Mouse (Mus musculus) megakaryocyte progenitor cell, adult 5-6 weeks (primary cell): ENCODE measurements around the gene Xxylt1. TPM values are rescaled to one million over a fixed set of nuclear protein-coding genes. Genes with fewer than 3 reads are reported as not detected.

Source experiments
- ATAC-seq: replicated peaks from 2 replicates; pipeline ENCODE4 v1.8.0; 2016; ENCODE audit warnings: mild to moderate bottlenecking, moderate TSS enrichment, inconsistent platforms; ENCODE audit not compliant: poor library complexity
- total RNA-seq, 2 experiments: library from RNA; stranded (forward) in 1 of 2; stranded (reverse) in 1 of 2; fragments of 157-497, 149-512 nt in 1 of 2; fragments of 200-1000 nt in 1 of 2; gene quantifications; 2 replicates each; pipeline versions ENCODE4 v1.2.3 to v1.2.4; 2015 to 2017

Gene Xxylt1
- total RNA-seq, 2 experiments from 2014 or later = 14.5 to 17.0 TPM

DNA sequence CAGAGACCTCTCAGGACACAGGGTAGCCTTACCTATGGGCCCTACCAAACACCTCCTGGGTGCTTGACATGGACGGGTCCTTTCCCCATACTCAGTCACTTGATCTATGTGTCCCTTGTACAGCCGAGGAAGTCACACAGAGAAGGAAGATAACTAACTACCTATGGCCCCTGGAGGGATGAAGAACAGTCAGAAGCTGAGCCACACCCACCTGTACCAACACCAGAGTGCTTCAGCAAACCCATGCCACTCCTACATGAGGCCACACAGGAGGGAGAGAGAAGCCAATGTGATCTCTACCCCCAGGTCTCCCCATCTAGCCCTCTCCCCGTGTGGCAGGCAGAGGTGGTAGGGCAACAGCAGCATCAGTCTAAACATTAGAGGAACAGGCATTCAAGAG is 18.3 kb downstream of the Xxylt1 start:
- no peak for ATAC-seq

DNA sequence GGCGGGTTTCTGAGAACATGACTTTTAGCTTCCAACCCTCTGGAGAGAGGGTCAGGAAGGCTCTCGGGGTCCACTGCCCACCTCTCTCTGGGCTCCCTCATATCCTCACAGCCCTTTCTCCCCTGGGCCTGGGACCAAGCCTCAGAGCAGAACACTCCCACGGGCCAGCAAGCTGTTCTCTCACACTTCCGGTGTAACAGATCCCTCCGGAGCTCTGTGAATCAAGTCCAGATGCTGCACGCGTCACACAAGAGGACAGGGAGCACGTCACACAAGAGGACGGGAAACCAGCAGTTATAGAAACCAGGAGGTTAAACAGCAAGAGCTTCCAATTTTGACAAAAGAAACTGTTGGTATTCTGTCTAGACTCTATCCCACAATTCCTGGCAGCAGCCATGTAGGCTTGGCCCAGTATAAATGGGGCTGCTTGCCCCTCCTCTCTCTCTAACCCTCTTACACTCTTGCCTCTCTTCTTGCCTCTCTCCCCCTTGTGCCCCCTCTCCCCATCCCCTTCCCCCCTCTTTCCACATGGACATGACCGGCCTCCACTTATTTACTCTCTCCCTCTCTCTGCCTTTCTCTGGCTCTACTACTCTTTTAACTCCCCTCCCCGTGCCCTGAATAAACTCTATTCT is 19.9 kb downstream of the Xxylt1 start:
- no peak for ATAC-seq

DNA sequence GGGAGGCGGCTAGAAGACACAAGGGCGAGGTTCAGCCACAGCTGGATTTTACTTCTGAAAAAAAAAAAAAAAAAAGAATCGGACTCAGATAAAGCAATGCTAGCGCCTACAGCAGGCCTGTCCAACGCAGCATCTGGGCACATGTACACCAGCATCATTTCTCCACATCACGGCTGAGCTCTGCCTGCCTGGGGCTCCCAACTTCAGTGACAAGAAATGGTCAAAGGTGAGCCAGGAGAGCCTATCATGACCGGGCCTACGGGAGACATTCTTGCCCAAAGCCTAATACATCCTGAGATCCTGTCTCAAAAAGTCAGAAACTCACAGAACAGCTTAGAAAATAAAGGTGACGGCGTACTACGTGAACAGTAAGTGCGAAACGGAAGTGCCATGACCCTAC is 20.5 kb downstream of the Xxylt1 start:
- ATAC-seq = no peak

DNA sequence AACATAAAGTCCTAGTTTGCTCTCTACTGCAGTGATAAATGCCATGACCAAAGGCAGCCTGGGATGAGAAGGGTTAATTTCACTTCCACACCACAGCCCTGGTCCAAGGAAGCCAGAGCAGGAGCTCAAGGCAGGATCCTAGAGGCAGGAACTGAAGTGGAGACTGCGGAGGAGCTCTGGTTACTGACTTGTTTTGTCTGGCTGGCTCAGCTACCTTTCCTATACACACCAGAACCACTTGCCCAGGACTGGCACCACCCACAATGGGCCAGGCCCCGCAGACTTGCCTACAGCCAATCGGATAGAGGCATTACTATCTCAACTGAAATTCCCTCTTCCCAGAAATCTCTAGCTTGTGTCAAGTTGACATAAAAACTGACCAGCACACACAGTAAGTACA is 21.0 kb downstream of the Xxylt1 start:
- no peak for ATAC-seq

DNA sequence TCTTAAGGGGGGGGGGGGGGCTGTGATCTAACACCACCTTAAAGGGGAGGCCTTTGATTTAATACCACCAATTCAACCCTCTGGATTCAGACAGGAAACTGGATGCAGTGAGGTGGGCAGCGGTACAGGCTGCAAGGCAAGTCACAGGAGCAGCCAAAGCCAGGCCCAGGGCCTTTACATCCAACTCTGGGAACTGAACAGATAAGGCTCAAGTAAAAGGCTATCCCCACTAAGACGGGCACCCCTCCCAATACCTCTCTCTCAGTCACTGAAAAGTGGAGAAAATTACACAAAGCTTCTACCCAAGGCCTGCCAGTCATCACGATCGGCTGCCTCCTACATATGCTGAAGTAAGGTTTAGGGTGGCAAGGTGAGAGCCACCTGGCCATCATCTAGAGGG is 21.5 kb downstream of the Xxylt1 start:
- ATAC-seq = no peak

DNA sequence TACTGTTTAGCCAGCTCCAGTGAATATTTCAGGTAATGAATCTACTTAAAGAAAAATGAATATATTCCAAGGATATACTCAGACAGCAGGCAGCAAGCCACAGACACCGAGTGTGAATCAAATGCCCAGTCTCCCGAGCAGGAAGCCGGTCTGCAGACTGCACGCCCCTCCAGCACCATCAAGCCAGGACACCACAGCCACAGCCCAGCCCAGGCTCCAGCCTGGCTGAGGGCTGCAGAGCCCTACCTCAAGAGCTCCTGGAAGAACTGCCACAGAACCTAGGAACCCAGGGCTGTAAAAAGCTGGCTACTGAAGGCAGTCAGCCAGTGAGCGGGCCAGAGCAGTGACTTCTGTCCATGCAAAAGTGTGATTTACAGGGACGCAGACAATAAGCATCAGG is 28.4 kb downstream of the Xxylt1 start:
- ATAC-seq = no peak

DNA sequence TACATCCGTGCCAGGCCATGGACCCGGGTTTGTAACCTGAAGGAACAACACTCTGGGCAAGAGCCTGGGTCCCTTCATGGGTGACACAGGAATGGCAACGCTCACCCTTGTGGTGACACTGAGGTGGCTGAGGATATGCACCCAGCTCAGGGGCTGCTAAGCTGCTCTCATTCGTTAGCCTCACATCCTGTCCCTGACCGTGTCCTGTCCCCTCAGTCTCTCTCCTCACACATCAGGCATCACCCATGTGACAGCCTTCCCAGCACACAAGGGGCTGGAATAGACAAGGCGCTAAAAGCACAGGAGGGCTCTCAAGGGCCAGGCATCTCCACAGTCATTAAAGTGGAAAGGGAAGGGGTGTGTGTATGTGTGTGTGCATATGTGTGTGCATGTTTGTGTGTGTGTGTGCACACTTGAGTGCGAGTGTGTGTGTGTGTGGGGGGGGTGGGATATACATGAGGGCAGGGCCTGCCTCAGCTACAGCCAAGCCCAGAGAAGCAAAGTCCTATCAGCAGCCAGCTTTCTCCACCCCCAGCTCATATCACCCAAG is 29.0 kb downstream of the Xxylt1 start:
- no peak for ATAC-seq

DNA sequence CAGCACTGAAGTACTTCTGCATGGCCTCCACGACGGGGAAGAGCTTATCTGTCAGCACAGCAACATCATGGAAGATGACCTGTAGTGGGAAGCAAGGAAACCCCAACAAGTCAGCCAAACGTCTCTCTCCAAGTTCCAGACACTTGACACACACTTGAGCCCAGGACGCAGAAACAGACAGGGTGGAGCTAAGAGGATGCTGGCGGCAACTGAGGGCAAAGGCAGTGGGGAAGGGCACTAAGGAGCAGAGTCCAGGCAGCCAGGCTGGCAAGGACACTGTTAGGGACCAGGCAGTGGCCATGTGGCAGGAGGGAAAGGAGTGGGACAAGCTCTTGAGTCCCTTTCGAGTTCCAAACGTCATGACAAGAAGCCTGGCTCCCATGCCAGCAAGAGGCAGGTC is 30.5 kb downstream of the Xxylt1 start:
- ATAC-seq = no peak

DNA sequence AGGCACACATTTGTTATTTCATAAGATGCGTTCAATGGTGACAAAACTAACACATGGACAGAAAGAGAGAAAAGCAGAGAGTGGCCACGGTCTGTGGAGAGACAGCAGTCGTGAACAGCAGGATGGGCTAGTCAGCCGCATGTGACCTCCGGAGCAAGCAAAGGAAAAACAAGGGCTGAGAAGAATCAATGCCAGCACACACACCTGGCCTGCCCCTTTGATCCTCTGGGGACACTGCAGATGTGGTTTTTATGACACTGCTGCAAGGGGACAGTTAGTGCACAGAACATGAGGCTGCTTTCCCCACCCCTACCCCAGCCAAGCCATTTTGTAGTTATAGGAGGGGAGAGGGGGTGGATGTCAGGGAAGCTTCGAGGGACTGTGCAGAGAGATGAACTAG is 33.0 kb downstream of the Xxylt1 start:
- ATAC-seq = no peak

DNA sequence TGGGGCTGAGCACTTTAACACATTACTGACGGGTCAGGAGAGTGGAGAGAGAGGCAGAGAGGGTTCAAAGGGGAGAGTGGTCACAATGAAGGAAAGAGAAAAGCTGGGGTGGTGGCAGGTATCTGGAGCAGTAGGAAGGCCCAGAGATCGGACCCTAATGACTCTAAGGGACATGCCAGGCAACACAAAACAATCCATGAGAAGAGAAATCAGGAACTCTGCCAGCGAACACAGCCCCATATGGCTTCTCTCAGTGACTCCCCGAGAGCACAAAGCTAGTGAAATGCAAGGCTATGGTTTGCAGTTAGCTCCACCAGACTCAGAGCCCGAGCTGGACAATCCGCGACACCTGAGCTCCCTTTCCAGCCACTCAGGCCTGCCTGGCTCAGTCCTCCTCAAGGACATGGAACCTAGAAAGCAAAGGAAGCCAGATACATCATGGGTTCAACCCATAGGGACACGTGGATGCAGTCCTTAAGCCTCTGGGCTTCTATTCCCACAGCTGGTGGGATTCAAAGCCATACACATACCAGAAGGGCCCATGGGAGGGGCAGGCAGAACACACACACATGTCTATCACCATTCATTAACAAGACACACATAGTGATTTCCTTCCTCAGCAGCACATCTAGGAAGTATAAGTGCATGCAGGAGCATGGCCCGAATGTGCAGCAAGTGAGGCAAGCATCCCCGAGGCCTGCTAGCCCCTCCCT is 33.9 kb downstream of the Xxylt1 start:
- no peak for ATAC-seq

DNA sequence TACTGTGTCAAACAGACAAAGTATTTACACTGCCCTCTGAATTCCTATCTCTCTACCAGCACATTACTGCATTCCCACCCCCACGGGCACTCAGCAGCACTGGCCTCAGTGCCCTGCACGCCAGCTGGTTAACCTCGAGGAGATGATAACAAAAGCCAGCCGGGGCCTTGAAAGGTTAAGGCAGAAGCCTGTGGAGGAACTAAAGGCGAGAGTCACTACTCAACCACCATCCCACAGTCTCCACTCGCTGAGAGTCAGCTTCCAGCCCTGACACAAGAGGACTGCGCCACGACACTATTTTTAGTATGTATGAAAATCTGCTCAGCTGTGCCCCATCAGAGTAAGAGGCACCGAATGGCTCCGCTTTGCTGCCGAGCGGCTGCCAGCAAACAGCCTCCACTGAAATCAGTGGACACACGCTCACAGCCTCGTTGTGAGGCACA is 35.0 kb downstream of the Xxylt1 start:
- ATAC-seq = peak; percentile 72

DNA sequence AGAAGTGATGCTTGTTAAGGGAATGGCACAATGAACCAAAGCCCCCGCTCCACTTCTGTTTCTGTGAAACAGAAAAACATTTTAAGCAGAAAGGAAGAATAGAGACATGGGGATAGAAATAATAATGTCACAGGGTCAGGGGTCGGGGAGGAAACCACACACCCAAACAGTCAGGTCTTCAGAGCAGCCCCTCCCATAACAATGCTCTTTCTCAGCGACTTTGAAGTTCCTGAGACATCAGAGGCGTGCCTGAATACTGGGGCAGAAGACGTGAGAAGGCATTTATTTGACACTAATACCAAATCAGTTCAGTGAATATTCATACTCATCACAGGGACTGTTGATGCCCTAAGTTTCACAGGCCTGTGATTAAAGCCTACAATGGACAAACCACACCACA is 36.0 kb downstream of the Xxylt1 start:
- no peak for ATAC-seq

DNA sequence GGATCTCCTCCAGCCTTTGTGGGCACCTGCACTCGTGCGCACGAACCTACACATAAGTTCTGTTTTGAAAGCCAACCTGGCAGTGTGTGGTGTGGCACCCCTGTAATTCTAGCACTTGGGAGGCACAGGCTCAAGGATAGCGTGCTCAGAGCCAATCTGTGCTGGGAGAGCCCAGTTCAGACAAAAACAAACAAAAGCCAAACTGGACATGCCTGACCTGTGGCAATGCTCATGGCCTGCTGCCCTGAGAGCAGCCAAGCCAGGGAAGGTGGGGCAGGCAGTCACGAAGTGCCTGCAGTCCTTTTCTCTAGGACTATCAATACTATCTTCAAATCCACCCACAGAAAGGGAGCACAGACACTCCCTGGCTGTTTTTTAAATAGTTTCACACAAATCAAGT is 38.1 kb downstream of the Xxylt1 start:
- ATAC-seq = no peak

DNA sequence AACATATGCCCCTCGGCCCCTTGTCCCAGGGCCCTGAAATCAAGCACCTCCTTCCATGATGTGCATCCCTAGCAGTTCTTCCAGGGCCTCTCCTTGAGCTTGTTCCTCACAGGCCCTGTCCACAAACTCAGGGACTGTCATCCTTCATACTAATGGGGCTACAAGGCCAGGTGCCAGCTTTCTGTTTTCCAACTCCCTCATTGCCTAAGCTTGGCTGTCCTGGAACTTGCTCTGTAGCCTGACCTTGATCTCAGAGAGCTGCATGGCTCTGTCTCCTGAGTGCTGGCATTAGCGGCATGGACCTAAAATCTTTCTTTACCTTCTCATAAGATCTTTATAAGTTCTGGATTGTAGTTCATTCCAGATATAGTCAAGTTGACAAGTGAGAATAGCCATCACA is 39.7 kb downstream of the Xxylt1 start:
- ATAC-seq = no peak

DNA sequence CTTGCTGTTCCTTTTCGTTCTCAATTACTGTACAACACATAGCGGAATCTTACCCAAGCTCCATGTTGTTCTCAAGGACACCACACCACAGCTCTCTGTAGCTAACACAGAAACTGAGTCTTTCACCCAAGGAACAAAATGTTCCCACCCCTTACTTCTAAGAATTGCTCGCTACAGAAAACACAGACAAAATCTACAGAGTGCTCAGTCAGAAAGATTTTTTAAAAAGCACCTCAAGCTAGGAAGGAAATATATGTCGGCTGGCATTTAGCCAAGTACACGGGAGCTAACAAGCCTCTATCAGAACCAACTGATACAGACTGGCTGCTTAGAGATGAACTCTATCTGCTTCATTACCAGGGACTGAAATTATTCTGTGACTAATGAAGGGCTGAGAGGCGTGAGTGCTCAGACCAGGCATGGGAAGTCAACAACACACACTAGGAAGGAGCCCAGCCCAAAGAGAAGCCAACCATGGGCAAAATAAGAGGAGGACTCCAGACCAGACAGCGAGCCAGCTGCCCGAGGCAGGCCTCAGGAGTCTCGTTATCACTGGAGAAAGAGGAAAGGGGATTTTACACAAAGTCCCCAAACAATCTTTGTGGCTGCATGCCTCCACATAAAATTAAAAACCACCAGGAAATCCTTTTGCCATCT is 41.3 kb downstream of the Xxylt1 start:
- 0 out of 2 replicates have a peak, but pooled peaks have one; percentile 6 for ATAC-seq

DNA sequence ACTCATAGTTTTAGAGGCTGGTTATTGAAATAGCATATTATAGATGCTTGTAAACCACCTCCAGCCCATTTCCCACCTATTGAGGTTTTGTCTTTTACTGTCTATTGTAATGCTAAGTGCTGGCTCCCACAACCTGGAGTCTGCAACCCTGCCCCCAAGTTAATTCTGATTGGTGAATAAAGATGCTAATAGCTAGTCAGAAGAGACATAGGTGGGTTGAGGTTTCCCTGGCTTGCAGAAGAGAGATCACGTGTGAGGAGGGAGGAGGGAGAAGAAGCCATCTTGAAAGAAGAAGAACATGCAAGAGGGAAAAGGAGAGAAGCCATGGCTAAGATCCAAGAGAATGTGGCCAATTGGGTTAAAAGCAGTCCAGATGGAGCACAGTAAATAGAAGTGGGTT is 43.8 kb downstream of the Xxylt1 start:
- ATAC-seq = no peak

DNA sequence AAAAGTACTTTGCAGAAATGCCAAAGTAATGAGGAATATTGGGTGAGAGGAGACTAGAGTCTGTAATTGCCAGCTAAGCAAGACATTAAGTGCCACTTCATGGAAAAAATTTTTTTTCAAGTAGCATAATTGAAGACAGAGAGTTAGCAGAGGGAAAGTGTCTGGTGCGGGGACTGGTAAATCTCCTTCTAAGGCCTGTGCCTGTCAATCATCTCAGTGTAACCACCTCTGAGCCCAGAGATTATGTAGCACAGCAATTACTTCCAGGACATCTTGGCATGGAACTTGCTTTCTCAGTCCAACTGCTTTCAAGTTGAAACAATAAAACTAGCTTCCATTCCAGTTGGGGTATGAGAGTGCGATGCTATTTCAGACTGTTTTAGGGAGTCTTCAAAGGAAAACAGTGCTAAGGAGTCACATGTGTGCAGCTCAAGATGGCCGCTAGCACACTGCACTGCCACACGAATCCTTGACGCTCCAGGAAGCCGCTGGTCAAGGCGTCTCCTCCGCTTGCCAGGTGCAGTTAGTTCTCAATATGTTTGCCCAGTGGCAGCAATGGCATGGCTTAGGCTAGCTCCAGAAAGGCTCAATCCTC is 45.5 kb downstream of the Xxylt1 start:
- no peak for ATAC-seq

DNA sequence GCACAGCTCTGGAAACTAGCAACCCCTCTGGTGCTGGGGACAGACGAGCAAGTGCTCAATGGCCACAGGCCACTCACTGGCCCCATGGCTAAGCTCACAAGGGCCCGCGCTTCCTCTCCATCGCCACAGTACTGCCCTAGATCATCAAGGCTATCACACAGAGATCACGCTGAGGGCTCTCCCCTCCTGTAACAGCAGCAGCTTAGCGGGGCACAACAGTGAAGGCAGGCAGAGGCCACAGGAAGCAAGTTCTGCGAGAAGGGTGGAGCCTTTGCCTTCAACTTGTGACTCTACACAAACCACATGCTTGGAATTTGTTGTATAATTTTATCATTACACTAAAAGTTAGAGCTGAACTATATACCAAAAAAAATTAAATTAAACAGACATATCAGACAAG is 46.0 kb downstream of the Xxylt1 start:
- ATAC-seq = peak; percentile 39; the same call in 1 of the 2 replicates

DNA sequence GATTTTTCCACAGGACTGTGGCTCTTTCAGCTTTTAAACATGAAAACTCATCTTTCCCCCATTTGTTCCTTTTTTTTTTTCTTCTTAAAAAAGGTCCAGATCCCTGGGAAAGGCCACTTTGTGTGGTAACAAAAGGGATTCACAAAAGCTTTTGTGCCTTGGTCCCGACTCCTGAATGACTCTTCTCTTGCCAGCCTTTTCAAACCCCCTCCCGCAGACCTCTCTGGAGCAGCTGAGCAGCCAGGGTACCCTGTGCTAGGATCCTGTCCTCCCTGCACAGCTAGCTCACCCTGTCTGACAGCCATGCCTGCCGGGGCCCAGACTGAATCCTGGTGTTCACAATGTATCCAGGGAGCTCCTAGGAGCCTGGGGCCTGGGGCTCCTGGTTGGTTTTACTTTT is 47.2 kb downstream of the Xxylt1 start:
- no peak for ATAC-seq

DNA sequence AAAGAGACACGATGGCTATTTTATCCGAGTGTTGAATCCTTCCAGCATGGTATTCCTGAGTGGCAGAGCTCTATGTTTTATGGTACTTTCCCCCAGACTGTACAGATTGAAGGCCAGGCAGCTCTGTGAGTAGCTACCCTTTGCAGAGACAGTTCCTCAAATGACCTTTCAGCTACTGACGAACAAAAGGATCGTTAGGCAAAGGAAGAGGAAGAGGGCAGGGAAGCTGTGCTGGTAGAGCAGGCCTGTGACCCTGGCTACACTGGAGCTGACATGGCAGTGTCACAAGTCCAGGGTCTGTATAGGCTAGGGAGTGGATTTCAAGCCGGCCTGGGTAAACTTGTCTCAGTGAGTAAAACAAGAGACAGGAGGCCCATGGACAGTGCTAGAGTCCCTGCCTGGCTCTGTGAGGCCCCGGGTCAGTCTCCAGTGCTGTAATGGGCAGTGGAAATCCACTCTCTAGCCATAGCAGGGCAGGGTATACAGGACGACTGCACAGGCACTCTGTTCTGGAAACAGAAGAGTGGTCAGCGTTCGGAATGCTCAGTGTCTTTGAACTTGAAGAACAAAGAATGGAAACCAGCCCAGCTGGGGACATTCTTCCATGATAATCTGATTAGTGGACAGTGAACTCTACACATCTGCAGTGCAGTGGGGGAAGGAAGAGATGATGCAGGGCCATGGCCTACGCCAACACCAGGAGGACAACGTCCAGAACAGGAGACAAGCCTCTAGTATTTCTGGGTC is 51.3 kb downstream of the Xxylt1 start:
- ATAC-seq = peak; percentile 87

DNA sequence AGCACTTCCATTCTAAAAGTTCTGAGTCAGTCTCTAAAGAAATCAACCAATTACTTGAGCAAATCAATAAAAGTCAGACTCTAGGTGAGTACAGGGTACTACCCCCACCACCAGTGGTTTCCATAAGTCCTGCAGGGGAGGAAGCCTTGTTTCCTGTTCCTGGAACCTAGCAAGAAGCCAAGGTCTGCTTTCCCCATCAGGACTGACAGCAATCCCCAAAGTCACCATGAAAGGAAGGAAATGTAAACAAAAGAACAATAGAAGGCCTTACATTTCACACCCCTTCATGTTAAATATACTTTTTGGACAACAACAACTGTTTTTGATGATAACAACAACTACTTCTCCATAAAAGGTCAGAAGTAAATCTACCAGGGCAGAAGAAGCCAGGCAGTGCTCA is 53.6 kb downstream of the Xxylt1 start:
- no peak for ATAC-seq
